Mouse (Mus musculus) spleen, adult 2 months (tissue): ENCODE data around the gene Auts2.

Experiments
- CTCF ChIP-seq: fragments of 200-500 bp; IDR thresholded peaks from 2 replicates; pipeline ENCODE4 v1.5.1; 2011; ENCODE audit warnings: mild to moderate bottlenecking, inconsistent platforms; ENCODE audit not compliant: insufficient read depth, insufficient read length, insufficient replicate concordance; ENCODE audit errors: extremely low read depth
- POLR2A ChIP-seq: fragments of 200-500 bp; IDR thresholded peaks from 2 replicates; pipeline ENCODE4 v1.6.1; 2011; ENCODE audit warnings: low read depth, low read length, inconsistent platforms

DNA sequence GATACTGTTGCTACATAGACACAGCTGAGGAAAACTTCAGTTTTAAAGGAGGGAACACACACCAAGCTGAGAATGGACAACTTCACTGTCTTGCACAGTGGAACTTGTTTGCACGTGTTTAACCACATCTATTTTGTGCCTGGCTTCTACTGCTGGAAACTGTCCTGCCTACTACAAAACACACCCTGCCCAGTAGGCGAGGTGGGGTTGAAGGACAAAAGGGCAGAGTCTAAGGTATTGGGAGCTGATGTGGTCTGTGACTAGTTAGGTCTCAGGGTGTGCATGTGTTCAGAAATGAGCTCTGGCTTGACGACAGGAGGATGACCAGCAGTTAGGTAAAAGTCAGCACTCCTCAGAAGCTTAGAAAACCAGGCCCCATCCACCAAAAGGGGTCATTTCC is 636.8 kb downstream of the Auts2 start:
- no peak for TF ChIP-seq POLR2A
- no peak for TF ChIP-seq CTCF
